Mouse (Mus musculus): ENCODE results near the gene F830045P16Rik. TPM values are rescaled to one million over a fixed set of nuclear protein-coding genes. Genes with fewer than 3 reads are reported as not detected.

The F830045P16Rik gene
- total RNA-seq (2012; rRNA removed) = not detected in 2 replicates

DNA sequence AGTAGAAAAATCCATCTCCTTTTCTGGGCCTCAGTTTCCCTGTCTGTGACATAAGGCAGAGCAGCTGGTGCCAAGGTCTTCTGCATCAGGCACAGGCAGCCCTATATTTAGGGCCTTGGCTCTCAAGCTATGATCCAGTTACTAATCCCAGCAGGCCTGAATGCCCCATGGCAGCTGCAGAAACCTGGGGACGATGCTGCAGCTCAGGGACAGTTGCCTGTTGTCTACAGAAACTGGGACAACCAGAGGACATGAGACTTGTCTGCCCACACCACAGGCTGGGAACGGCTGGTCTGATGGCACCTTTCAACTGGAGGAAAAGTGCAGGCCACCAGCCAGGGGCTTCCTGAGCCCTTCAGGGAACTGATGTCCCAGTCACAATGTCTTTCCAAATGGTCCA, at the start of gene F830045P16Rik:
Gene F830045P16Rik, minus strand, starts transcription at position 226 of the 400 bp plus-strand sequence.
- Histone ChIP-seq H3K27ac (ENCODE audit: insufficient read depth, low read depth, low read length, poor library complexity, severe bottlenecking) (0 out of 2 replicates have a peak within 1 kb of the TSS, but pooled peaks have one; percentile 10), H3K9ac (ENCODE audit: insufficient read depth, low read depth, low read length, poor library complexity, severe bottlenecking) (no peak within 1 kb of the TSS), H3K4me3 (ENCODE audit: insufficient read depth in 1 of 2, low read depth in 1 of 2, low read length in 2 of 2, poor library complexity in 1 of 2, severe bottlenecking in 1 of 2) (no peak within 1 kb of the TSS), H3K36me3 (ENCODE audit: control insufficient read depth, insufficient read depth, low read length, poor library complexity, severe bottlenecking) (no peaks in the 10 kb centered on the region), H3K4me1 (ENCODE audit: control insufficient read depth in 2 of 2, insufficient read depth in 2 of 2, low read length in 2 of 2, poor library complexity in 1 of 2) (peaks cover 0 to 3% of the 10 kb centered on the region in 2 experiments; a peak in 1 of 4 replicates), H3K9me3 (ENCODE audit: control insufficient read depth, insufficient read depth, low read depth, low read length) (no peaks in the 10 kb centered on the region)
- DNase-seq (ENCODE audit: low read depth, low spot score) = no peak
- in situ Hi-C loops (cut with MboI; ENCODE audit: low sequenced_read_pairs in 2 of 2, unreplicated experiment in 2 of 2) = no loop called here
- no peak for TF ChIP-seq MAFK (IDR thresholded peaks at IDR 0.05; ENCODE audit: insufficient read depth, low read depth, low read length)
- no peak for TF ChIP-seq HCFC1 (IDR thresholded peaks at IDR 0.05; ENCODE audit: borderline replicate concordance, insufficient read depth, low read length)
- TF ChIP-seq ZC3H11A (IDR thresholded peaks at IDR 0.05; ENCODE audit: borderline replicate concordance, low read depth, low read length) = no peak

DNA sequence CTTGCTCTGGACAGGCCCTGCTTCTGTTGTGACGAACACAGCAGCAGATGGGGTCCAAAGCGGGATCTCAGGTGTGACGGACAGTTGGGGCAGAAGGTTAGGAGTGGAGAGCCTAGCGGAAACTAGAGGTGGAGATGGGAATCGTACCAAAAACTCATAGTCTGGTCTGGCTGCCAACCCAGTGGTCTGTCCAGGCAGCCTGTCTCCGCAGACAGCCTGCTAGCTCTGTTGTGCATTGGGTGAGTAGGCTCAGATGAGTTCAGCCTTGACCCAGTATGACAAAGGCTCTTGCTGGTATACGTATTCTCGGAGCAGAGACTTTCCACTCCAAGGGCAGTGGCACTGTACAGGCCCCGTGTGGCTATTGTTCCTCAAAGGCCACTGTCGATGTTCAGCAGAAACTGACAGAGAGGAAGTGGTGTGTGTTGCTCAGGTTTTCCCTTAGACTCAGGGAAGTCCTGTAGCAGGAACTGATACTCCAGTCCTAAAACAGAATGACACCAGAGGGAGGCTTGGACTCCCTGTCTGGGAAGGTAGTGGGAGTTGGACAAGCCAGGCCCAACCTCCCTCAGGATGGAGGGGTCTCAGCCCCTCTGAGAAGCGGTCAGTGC, 49.6 kb upstream of the F830045P16Rik start:
- no peak for DNase-seq (ENCODE audit: low read depth, low spot score)
- no peaks in the 10 kb centered on the region for H3K9me3 ChIP-seq (ENCODE audit: control insufficient read depth, insufficient read depth, low read depth, low read length)
- no peak overlapping the region for H3K9ac ChIP-seq (ENCODE audit: insufficient read depth, low read depth, low read length, poor library complexity, severe bottlenecking)
- in situ Hi-C loops (cut with MboI; ENCODE audit: low sequenced_read_pairs in 2 of 2, unreplicated experiment in 2 of 2) = no loop called here
- TF ChIP-seq MAFK (IDR thresholded peaks at IDR 0.05; ENCODE audit: insufficient read depth, low read depth, low read length) = no peak
- TF ChIP-seq HCFC1 (IDR thresholded peaks at IDR 0.05; ENCODE audit: borderline replicate concordance, insufficient read depth, low read length) = no peak
- TF ChIP-seq ZC3H11A (IDR thresholded peaks at IDR 0.05; ENCODE audit: borderline replicate concordance, low read depth, low read length) = no peak
- H3K27ac ChIP-seq (ENCODE audit: insufficient read depth, low read depth, low read length, poor library complexity, severe bottlenecking) = no peak overlapping the region
- H3K4me3 ChIP-seq (ENCODE audit: insufficient read depth in 1 of 2, low read depth in 1 of 2, low read length in 2 of 2, poor library complexity in 1 of 2, severe bottlenecking in 1 of 2) = no peak overlapping the region
- H3K4me1 ChIP-seq (ENCODE audit: control insufficient read depth in 2 of 2, insufficient read depth in 2 of 2, low read length in 2 of 2, poor library complexity in 1 of 2) = peaks cover 17 to 24% of the 10 kb centered on the region in 2 experiments
- H3K36me3 ChIP-seq (ENCODE audit: control insufficient read depth, insufficient read depth, low read length, poor library complexity, severe bottlenecking) = no peaks in the 10 kb centered on the region

DNA sequence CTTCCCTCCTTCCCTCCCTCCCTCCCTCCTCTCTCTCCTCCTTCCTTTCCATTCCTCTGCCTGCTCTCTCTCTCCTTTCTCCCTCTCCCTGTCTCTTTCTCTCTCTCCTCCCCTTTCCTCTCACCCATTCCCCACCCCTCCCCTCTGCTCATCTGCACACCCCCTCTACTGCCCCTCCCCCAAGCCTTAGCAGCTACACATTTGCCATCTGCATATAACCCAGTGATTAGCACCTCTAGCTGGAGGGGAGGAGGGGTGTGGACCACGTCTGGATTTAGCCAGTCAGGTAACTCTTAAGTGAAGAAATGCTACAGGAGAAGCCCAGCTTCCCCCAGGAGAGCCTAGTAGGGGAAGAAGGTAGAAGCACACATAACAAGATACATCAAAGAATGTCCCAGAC, 48.5 kb upstream of the F830045P16Rik start:
- H3K36me3 ChIP-seq (ENCODE audit: control insufficient read depth, insufficient read depth, low read length, poor library complexity, severe bottlenecking) = no peaks in the 10 kb centered on the region
- H3K27ac ChIP-seq (ENCODE audit: insufficient read depth, low read depth, low read length, poor library complexity, severe bottlenecking) = no peak overlapping the region
- no peaks in the 10 kb centered on the region for H3K9me3 ChIP-seq (ENCODE audit: control insufficient read depth, insufficient read depth, low read depth, low read length)
- in situ Hi-C loops (cut with MboI; ENCODE audit: low sequenced_read_pairs in 2 of 2, unreplicated experiment in 2 of 2) = no loop called here
- DNase-seq (ENCODE audit: low read depth, low spot score) = no peak
- peaks cover 17 to 24% of the 10 kb centered on the region in 2 experiments for H3K4me1 ChIP-seq (ENCODE audit: control insufficient read depth in 2 of 2, insufficient read depth in 2 of 2, low read length in 2 of 2, poor library complexity in 1 of 2)
- no peak overlapping the region for H3K4me3 ChIP-seq (ENCODE audit: insufficient read depth in 1 of 2, low read depth in 1 of 2, low read length in 2 of 2, poor library complexity in 1 of 2, severe bottlenecking in 1 of 2)
- TF ChIP-seq CHD2 (IDR thresholded peaks at IDR 0.05; ENCODE audit: low read depth, low read length) (no peak), ZNF384 (IDR thresholded peaks at IDR 0.05; ENCODE audit: low read depth, low read length) (no peak), MAFK (IDR thresholded peaks at IDR 0.05; ENCODE audit: insufficient read depth, low read depth, low read length) (no peak), HCFC1 (IDR thresholded peaks at IDR 0.05; ENCODE audit: borderline replicate concordance, insufficient read depth, low read length) (no peak), ZC3H11A (IDR thresholded peaks at IDR 0.05; ENCODE audit: borderline replicate concordance, low read depth, low read length) (no peak)
- H3K9ac ChIP-seq (ENCODE audit: insufficient read depth, low read depth, low read length, poor library complexity, severe bottlenecking) = no peak overlapping the region

DNA sequence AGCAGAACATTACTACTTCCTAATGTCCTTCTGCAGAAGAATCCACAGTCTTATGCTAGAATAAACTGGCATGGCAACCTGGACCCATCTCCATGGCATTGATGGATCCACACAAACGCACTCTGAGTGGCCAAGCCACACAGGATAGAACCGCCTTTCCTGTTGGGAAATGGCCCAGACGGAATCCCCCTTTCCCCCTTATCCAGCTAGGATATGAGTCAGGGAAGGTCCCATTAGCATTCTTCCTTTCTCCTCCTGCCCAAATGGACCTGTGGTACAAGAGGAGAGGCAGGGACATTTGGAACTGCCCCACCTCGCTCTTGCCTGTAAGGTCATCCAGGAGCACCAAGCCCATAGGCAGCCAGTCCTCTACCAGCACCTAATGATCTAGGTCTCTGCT, 45.9 kb upstream of the F830045P16Rik start:
- no peak for DNase-seq (ENCODE audit: low read depth, low spot score)
- in situ Hi-C loops (cut with MboI; ENCODE audit: low sequenced_read_pairs in 2 of 2, unreplicated experiment in 2 of 2) = no loop called here
- Histone ChIP-seq H3K4me1 (ENCODE audit: control insufficient read depth in 2 of 2, insufficient read depth in 2 of 2, low read length in 2 of 2, poor library complexity in 1 of 2) (peaks cover 12 to 18% of the 10 kb centered on the region in 2 experiments), H3K4me3 (ENCODE audit: insufficient read depth in 1 of 2, low read depth in 1 of 2, low read length in 2 of 2, poor library complexity in 1 of 2, severe bottlenecking in 1 of 2) (no peak overlapping the region), H3K36me3 (ENCODE audit: control insufficient read depth, insufficient read depth, low read length, poor library complexity, severe bottlenecking) (no peaks in the 10 kb centered on the region), H3K9ac (ENCODE audit: insufficient read depth, low read depth, low read length, poor library complexity, severe bottlenecking) (no peak overlapping the region), H3K27ac (ENCODE audit: insufficient read depth, low read depth, low read length, poor library complexity, severe bottlenecking) (no peak overlapping the region), H3K9me3 (ENCODE audit: control insufficient read depth, insufficient read depth, low read depth, low read length) (no peaks in the 10 kb centered on the region)
- TF ChIP-seq ZC3H11A (IDR thresholded peaks at IDR 0.05; ENCODE audit: borderline replicate concordance, low read depth, low read length) (no peak), CHD2 (IDR thresholded peaks at IDR 0.05; ENCODE audit: low read depth, low read length) (no peak), ZNF384 (IDR thresholded peaks at IDR 0.05; ENCODE audit: low read depth, low read length) (no peak), HCFC1 (IDR thresholded peaks at IDR 0.05; ENCODE audit: borderline replicate concordance, insufficient read depth, low read length) (no peak)

DNA sequence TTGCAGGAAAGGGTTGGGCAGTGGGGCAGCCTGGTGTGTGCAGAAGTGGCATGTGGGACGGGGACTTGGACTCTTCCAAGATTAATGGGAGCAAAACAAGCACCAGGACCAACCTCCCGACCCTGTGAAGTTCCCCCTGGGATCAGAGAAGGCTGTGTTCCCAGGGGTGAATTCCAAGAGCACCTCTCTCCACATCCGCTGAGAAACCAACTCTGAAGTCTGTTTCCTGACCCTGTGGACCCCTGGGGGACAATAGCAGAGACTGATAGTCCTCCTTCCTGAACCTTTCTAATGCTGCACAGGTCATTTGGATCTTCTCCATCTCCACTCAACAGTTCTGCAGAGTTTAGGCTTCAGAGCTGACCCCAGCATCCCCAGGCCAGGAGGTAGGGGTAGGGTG, 45.4 kb upstream of the F830045P16Rik start:
- Histone ChIP-seq H3K27ac (ENCODE audit: insufficient read depth, low read depth, low read length, poor library complexity, severe bottlenecking) (no peak overlapping the region), H3K9ac (ENCODE audit: insufficient read depth, low read depth, low read length, poor library complexity, severe bottlenecking) (no peak overlapping the region), H3K9me3 (ENCODE audit: control insufficient read depth, insufficient read depth, low read depth, low read length) (no peaks in the 10 kb centered on the region), H3K36me3 (ENCODE audit: control insufficient read depth, insufficient read depth, low read length, poor library complexity, severe bottlenecking) (no peaks in the 10 kb centered on the region), H3K4me3 (ENCODE audit: insufficient read depth in 1 of 2, low read depth in 1 of 2, low read length in 2 of 2, poor library complexity in 1 of 2, severe bottlenecking in 1 of 2) (no peak overlapping the region), H3K4me1 (ENCODE audit: control insufficient read depth in 2 of 2, insufficient read depth in 2 of 2, low read length in 2 of 2, poor library complexity in 1 of 2) (peaks cover 9 to 17% of the 10 kb centered on the region in 2 experiments; a peak in 3 of 4 replicates)
- no peak for DNase-seq (ENCODE audit: low read depth, low spot score)
- in situ Hi-C loops (cut with MboI; ENCODE audit: low sequenced_read_pairs in 2 of 2, unreplicated experiment in 2 of 2) = no loop called here
- no peak for TF ChIP-seq ZC3H11A (IDR thresholded peaks at IDR 0.05; ENCODE audit: borderline replicate concordance, low read depth, low read length)
- no peak for TF ChIP-seq ZNF384 (IDR thresholded peaks at IDR 0.05; ENCODE audit: low read depth, low read length)
- TF ChIP-seq HCFC1 (IDR thresholded peaks at IDR 0.05; ENCODE audit: borderline replicate concordance, insufficient read depth, low read length) = no peak
- TF ChIP-seq CHD2 (IDR thresholded peaks at IDR 0.05; ENCODE audit: low read depth, low read length) = no peak
- TF ChIP-seq MAFK (IDR thresholded peaks at IDR 0.05; ENCODE audit: insufficient read depth, low read depth, low read length) = no peak
